Mouse (Mus musculus) T-helper 17 cell (primary cell): ENCODE data around the gene Klhdc7a.

Experiments used
- in situ Hi-C, 2 experiments: fragments of 300-600 bp; cut with MboI, MseI; formaldehyde crosslinking; loops; 1 replicate in 1 of 2; 2 replicates in 1 of 2; pipeline ENCODE4 v1.15.1; 2025; ENCODE audit warnings: high pct_unique_total_duplicates in 2 of 2

The Klhdc7a gene

GRCm38 (mm10) chr4:139960724-139961315 lies 7.0 kb downstream of the Klhdc7a start:
- in situ Hi-C loops = no loop called here

DNA sequence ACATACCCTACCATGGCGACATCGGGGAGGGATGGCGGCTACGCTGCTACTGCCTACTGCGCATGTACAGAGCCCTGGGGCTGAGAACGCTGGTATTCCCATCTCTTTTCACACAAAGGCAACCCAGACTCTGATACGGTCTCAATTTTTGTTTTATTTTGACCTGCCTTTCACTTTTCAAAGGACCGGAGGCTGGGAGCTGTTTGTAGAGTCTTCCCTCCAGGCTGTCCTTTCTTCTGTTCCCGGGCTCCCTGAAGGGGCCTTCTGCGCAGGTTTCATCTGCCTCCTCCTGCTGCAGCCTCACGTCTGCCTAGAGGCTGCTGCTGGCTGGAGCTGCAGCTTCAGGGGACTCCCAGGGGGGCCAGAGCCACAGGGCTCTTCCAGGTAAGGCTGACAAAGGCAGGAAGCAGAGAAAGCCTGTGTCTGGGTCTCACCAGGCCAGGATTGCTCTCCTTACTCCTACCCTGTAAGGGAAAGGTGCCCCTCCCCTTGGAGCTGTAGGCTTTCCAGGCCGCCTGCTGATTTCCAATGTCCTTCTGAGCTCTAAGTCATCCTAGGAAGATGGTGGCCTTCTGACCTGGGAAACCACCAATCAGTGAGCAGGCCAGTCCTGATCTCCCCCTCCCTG lies 7.6 kb downstream of the Klhdc7a start:
- in situ Hi-C loops = no loop called here

DNA sequence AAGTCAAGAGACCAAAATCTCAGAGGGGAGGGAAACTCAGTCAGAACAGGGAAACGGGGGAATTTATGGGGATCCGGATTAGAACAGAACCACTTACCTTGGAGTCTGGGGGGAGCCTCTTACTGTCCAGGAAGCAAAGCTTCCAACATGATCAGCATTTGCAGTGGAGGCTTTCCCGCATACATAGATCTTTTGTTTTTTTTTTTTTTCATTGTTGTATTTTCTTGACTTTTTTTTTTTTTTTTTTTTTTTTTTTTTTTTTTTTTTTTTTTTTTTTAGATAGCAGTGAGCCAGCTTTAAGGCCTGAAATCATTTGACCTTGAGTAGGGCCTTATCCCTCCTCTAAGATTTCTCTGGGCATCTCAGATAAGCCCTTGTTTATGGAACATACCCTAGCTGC lies 8.6 kb downstream of the Klhdc7a start:
- in situ Hi-C loops = no loop called here

DNA sequence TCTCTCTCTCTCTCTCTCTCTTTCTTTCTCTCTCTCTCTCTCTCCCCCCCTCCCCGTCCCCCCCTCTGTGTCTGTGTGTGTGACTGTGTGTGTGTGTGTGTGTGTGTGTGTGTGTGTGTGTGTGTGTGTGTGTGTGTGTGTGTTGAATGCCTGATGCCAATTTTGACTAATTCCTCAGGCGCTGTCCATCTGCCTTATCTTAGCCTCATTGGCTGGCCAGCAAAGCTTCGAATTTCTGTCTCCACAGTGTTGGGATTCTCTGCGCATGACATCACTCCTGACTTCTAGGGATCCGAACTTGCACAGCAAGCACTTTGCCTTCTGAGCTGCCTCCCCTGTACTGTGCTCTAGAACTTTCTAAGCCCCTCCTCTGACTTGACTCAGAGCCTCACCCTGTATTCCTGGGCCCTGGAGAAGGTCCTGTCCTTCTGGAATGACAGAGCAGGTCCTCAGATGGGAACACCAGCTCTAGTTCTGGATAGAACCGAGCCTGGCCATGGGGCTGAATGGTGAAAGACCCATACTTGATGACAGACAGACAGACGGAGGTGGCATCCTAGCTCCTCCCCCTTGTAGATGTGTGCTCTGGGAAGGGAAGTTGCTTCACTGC lies 16.8 kb downstream of the Klhdc7a start:
- in situ Hi-C loops = no loop called here

- in situ Hi-C loops = no loop called here
Measured at GRCm38 (mm10) chr4:139950431-139950848, 17.4 kb downstream of the Klhdc7a start.

DNA sequence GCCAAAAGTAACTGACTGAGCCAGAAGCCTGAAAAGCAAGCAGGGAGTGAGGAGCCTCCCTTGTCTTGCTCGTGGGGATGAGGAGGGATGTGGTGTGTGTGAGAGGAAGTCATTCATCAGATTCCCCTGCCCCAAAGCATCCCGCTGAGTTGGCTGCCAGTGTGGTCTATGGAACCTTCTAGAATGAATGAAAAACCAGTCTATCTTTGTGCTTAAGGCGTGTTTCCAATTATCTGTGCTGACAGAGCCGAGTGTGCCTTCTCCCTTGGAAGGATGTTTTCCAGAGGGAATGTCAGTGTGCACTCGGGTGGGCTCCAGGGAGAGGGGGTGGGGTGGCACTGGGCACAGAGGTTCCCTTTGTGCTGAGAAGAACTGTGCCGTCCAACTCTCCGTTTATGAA lies 19.2 kb downstream of the Klhdc7a start:
- in situ Hi-C loops = no loop called here

DNA sequence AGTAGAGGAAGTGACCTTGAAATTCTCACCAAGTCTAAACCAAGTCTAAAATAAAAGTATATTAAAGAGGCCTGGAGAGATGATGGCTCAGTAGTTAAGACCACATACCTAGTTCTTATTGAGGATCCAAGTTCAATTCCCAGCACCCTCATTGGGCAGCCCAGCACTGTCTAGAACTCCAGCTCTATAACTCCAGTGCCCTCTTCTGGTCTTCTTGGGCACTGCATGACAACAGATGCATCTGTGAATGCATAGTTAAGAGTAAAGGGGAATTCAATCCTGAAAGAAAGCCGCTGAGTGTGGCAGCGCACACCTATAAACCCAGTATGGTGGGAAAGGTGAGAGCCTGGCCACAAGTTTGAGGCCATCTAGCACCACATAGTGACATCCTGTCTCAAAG lies 20.5 kb downstream of the Klhdc7a start:
- in situ Hi-C loops = no loop called here

DNA sequence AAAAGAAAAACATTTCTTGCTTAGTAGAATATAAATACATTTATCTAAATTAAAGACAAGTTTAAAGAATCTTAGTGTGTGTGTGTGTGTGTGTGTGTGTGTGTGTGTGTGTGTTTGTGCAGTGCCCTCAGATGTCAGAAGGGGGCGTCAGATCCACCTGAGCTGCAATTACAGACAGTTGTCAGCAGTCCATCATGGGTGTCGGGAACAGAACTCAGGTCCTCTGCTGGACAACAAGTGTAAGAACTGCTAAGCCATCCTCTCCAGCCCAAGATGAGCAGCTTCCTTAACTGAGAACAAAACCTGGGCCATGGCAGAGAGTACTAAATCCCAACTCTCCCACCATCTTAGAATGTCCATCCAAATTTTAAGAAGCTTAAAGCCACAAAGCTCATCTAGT lies 26.0 kb downstream of the Klhdc7a start:
- in situ Hi-C loops = no loop called here

- in situ Hi-C loops = no loop called here
Measured at GRCm38 (mm10) chr4:139935557-139935956, 32.3 kb downstream of the Klhdc7a start.

DNA sequence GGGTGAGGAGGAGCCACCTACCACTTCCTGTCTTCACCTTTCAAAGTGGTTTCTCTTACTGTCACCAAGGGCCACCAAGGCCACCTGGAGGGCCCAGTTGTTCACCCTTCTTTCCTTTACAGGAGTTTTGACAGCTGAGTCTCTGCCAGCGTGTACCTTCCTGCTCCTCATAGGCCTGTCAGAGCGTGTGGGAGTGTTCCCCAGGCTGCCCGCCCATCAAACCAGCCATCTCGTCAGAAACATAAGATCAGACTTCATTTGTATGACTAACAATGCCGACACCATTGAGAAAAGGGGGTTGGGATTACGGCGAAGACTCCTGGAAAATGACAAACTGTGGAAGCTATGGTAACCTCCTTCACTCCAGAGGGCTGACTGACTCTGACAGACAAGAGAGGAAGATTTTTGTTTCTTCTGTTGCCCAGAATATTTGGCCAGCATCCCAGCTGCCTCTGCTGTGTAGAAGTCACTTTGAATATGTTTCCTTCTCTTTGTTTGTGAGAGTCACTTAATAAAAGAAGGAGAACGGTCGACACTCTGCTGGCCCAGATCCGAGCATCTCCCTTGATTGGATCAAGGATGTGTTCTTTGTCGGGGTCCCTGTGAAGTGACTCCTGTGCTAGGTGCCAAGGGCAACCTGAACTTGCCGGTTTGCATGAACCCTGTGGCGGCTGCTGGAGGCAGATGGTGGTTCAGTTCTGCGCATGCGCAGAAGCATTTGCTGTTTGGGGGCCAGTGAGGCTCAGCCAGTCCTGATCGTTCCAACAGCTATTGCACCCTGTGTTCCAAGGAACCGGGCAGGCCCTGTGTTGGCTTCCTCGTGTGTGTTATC lies 34.6 kb downstream of the Klhdc7a start:
- in situ Hi-C loops = no loop called here

GRCm38 (mm10) chr4:139931790-139932510 lies 35.9 kb downstream of the Klhdc7a start:
- in situ Hi-C loops = no loop called here

- in situ Hi-C loops = no loop called here
Measured at GRCm38 (mm10) chr4:139930885-139931284, 36.9 kb downstream of the Klhdc7a start.

- in situ Hi-C loops = loop anchor here in 1 of 2 experiments (10.0 kb wide), 1 partner anchor 1699 kb away; the partner anchor contains the start of gene Slc25a34
Measured at GRCm38 (mm10) chr4:139926161-139926561, 41.7 kb downstream of the Klhdc7a start.

DNA sequence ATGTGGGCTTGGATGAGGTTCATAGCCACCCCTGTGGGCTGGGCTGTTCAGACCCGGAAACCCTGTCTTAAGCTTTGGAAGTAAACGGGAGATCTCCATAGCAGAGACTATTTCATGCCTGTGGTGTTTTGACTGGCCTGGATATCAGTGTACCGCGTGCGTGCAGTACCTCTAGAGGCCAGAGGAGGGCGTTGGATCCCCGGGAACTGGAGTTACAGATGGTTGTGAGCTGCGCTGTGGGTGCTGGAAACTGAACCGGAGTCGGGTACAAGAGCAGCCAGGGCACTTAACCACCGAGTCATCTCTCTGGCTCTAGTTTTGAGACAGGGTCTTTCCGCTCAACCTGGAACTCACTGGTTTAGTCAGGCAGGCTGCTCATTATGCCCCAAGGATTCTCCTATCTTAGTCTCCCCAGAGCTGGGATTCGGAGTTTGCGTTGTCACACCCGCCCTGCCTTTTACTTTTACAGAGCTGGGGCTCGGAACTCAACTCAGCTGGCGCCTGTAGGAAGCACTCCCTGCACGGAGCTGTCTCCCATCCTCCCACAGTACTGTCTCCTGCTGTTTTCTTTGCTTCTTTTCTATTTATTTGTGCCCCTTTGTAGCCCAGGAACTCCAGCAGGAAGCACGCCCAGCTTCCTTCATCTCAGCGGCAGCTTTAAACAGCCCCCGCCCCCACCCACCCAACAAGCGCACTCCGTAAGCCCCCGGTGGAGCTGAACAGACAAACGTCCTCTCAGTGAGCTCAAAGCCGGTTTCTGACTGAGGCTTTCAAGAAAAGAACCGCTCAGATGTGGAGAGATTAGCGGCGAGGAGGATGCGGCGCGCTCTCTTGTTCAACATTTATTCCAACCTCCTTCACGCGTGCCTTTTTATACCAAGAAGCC lies 42.3 kb downstream of the Klhdc7a start:
- in situ Hi-C loops = loop anchor here in 1 of 2 experiments (10.0 kb wide), 1 partner anchor 1699 kb away; the partner anchor contains the start of gene Slc25a34

DNA sequence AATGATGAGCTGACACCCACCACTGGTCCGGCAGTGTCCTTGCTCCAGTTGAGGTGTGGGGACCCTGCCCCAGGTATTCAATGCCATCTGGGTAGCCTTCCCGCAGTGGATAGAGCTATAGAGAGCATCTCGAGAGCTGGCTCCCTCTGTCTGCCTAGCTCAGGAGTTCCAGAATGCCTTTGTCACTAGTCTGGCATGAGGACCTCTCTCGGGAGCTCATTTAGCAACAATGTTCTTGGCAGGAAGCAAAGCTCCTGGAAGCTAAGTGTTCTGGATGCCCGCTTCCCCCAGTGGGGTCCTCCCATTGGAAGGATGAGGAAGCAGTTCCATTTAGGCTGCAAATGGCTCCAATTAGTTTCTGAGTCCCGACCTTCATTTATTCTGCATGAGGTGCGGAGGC lies 51.1 kb downstream of the Klhdc7a start:
- in situ Hi-C loops = no loop called here
